Mouse (Mus musculus): ENCODE data around the gene Meis3. TPM values are rescaled to one million over a fixed set of nuclear protein-coding genes. Genes with fewer than 3 reads are reported as not detected.
A peak's percentile ranks its signal among the peaks of the same experiment; 100 is the strongest.

The Meis3 gene
- polyA plus RNA-seq, 1 experiment from 2014 or later = 9.6 TPM

- Histone ChIP-seq H3K9ac (ENCODE audit: low read length) (no peak overlapping the region), H3K27ac (replicated peaks; ENCODE audit: low read depth, low read length) (no peak overlapping the region), H3K36me3 (ENCODE audit: control insufficient read depth, insufficient read depth, low read length) (no peaks in the 10 kb centered on the region), H3K4me1 (ENCODE audit: control insufficient read depth, insufficient read depth, low read length) (peaks cover 12% of the 10 kb centered on the region), H3K4me3 (ENCODE audit: low read depth, low read length) (no peak overlapping the region), H3K9me3 (ENCODE audit: control insufficient read depth, low read length) (no peaks in the 10 kb centered on the region), H3K27me3 (ENCODE audit: control insufficient read depth, insufficient read depth, low read length) (peaks cover 18% of the 10 kb centered on the region; the same call in 1 of the 2 replicates), H3K4me2 (ENCODE audit: low read depth, severe bottlenecking) (no peak overlapping the region)
- ATAC-seq (ENCODE audit: insufficient number of reproducible peaks, low FRiP score, low TSS enrichment, low read depth) = no peak
- 14% methylated on average over 1 of the region's 1 CpGs for WGBS
- no peak for DNase-seq (ENCODE audit: low spot score)
Observed at GRCm38 (mm10) chr7:16172586-16173140, 2.2 kb upstream of the Meis3 start.

GRCm38 (mm10) chr7:16173146-16173545 is 1.7 kb upstream of the Meis3 start:
- DNase-seq (ENCODE audit: low spot score) (no peak), ATAC-seq (ENCODE audit: insufficient number of reproducible peaks, low FRiP score, low TSS enrichment, low read depth) (no peak)
- Histone ChIP-seq H3K4me1 (ENCODE audit: control insufficient read depth, insufficient read depth, low read length) (peaks cover 12% of the 10 kb centered on the region), H3K4me2 (ENCODE audit: low read depth, severe bottlenecking) (no peak overlapping the region), H3K4me3 (ENCODE audit: low read depth, low read length) (no peak overlapping the region), H3K9me3 (ENCODE audit: control insufficient read depth, low read length) (no peaks in the 10 kb centered on the region), H3K27me3 (ENCODE audit: control insufficient read depth, insufficient read depth, low read length) (peaks cover 18% of the 10 kb centered on the region; the same call in 1 of the 2 replicates), H3K9ac (ENCODE audit: low read length) (no peak overlapping the region), H3K36me3 (ENCODE audit: control insufficient read depth, insufficient read depth, low read length) (no peaks in the 10 kb centered on the region), H3K27ac (replicated peaks; ENCODE audit: low read depth, low read length) (no peak overlapping the region)
- WGBS = 2% methylated on average over 5 of the region's 5 CpGs

- Histone ChIP-seq H3K9ac (ENCODE audit: low read length) (peak overlapping the region; percentile 9; the same call in 1 of the 2 replicates), H3K27ac (replicated peaks; ENCODE audit: low read depth, low read length) (no peak overlapping the region), H3K36me3 (ENCODE audit: control insufficient read depth, insufficient read depth, low read length) (no peaks in the 10 kb centered on the region), H3K27me3 (ENCODE audit: control insufficient read depth, insufficient read depth, low read length) (peaks cover 18% of the 10 kb centered on the region; the same call in 1 of the 2 replicates), H3K9me3 (ENCODE audit: control insufficient read depth, low read length) (no peaks in the 10 kb centered on the region), H3K4me1 (ENCODE audit: control insufficient read depth, insufficient read depth, low read length) (peaks cover 12% of the 10 kb centered on the region), H3K4me2 (ENCODE audit: low read depth, severe bottlenecking) (peak overlapping the region; percentile 71), H3K4me3 (ENCODE audit: low read depth, low read length) (peak overlapping the region; percentile 34)
- no peak for ATAC-seq (ENCODE audit: insufficient number of reproducible peaks, low FRiP score, low TSS enrichment, low read depth)
- WGBS = 0% methylated on average over 10 of the region's 10 CpGs
- no peak for DNase-seq (ENCODE audit: low spot score)
Observed at GRCm38 (mm10) chr7:16175542-16175931, 647 bp downstream of the Meis3 start.

GRCm38 (mm10) chr7:16178114-16178513 is 3.2 kb downstream of the Meis3 start:
- ATAC-seq (ENCODE audit: insufficient number of reproducible peaks, low FRiP score, low TSS enrichment, low read depth) = no peak
- peaks cover 12% of the 10 kb centered on the region for H3K4me1 ChIP-seq (ENCODE audit: control insufficient read depth, insufficient read depth, low read length)
- no peak overlapping the region for H3K4me3 ChIP-seq (ENCODE audit: low read depth, low read length)
- peaks cover 18% of the 10 kb centered on the region; the same call in 1 of the 2 replicates for H3K27me3 ChIP-seq (ENCODE audit: control insufficient read depth, insufficient read depth, low read length)
- 68% methylated on average over 4 of the region's 4 CpGs for WGBS
- no peak for DNase-seq (ENCODE audit: low spot score)
- no peak overlapping the region for H3K27ac ChIP-seq (replicated peaks; ENCODE audit: low read depth, low read length)
- H3K9me3 ChIP-seq (ENCODE audit: control insufficient read depth, low read length) = no peaks in the 10 kb centered on the region
- H3K9ac ChIP-seq (ENCODE audit: low read length) = no peak overlapping the region
- H3K4me2 ChIP-seq (ENCODE audit: low read depth, severe bottlenecking) = no peak overlapping the region
- H3K36me3 ChIP-seq (ENCODE audit: control insufficient read depth, insufficient read depth, low read length) = no peaks in the 10 kb centered on the region

GRCm38 (mm10) chr7:16183663-16184062 is 8.8 kb downstream of the Meis3 start:
- Histone ChIP-seq H3K4me2 (ENCODE audit: low read depth, severe bottlenecking) (no peak overlapping the region), H3K4me1 (ENCODE audit: control insufficient read depth, insufficient read depth, low read length) (no peaks in the 10 kb centered on the region), H3K4me3 (ENCODE audit: low read depth, low read length) (no peak overlapping the region), H3K27me3 (ENCODE audit: control insufficient read depth, insufficient read depth, low read length) (no peaks in the 10 kb centered on the region), H3K36me3 (ENCODE audit: control insufficient read depth, insufficient read depth, low read length) (no peaks in the 10 kb centered on the region), H3K9ac (ENCODE audit: low read length) (no peak overlapping the region), H3K27ac (replicated peaks; ENCODE audit: low read depth, low read length) (no peak overlapping the region), H3K9me3 (ENCODE audit: control insufficient read depth, low read length) (no peaks in the 10 kb centered on the region)
- ATAC-seq (ENCODE audit: insufficient number of reproducible peaks, low FRiP score, low TSS enrichment, low read depth) (no peak), DNase-seq (ENCODE audit: low spot score) (peak; percentile 88)
- 23% methylated on average over 8 of the region's 8 CpGs for WGBS

- WGBS = 82% methylated on average over 8 of the region's 8 CpGs
- H3K27ac ChIP-seq (replicated peaks; ENCODE audit: low read depth, low read length) = no peak overlapping the region
- H3K4me3 ChIP-seq (ENCODE audit: low read depth, low read length) = no peak overlapping the region
- no peaks in the 10 kb centered on the region for H3K4me1 ChIP-seq (ENCODE audit: control insufficient read depth, insufficient read depth, low read length)
- no peak for DNase-seq (ENCODE audit: low spot score)
- H3K36me3 ChIP-seq (ENCODE audit: control insufficient read depth, insufficient read depth, low read length) = no peaks in the 10 kb centered on the region
- no peaks in the 10 kb centered on the region for H3K9me3 ChIP-seq (ENCODE audit: control insufficient read depth, low read length)
- H3K9ac ChIP-seq (ENCODE audit: low read length) = no peak overlapping the region
- ATAC-seq (ENCODE audit: insufficient number of reproducible peaks, low FRiP score, low TSS enrichment, low read depth) = no peak
- H3K4me2 ChIP-seq (ENCODE audit: low read depth, severe bottlenecking) = no peak overlapping the region
- H3K27me3 ChIP-seq (ENCODE audit: control insufficient read depth, insufficient read depth, low read length) = no peaks in the 10 kb centered on the region
Observed at GRCm38 (mm10) chr7:16187494-16187893, 12.6 kb downstream of the Meis3 start.

- Histone ChIP-seq H3K27me3 (ENCODE audit: control insufficient read depth, insufficient read depth, low read length) (no peaks in the 10 kb centered on the region), H3K9me3 (ENCODE audit: control insufficient read depth, low read length) (no peaks in the 10 kb centered on the region), H3K36me3 (ENCODE audit: control insufficient read depth, insufficient read depth, low read length) (no peaks in the 10 kb centered on the region), H3K4me3 (ENCODE audit: low read depth, low read length) (no peak overlapping the region), H3K27ac (replicated peaks; ENCODE audit: low read depth, low read length) (no peak overlapping the region), H3K4me1 (ENCODE audit: control insufficient read depth, insufficient read depth, low read length) (no peaks in the 10 kb centered on the region), H3K9ac (ENCODE audit: low read length) (no peak overlapping the region), H3K4me2 (ENCODE audit: low read depth, severe bottlenecking) (no peak overlapping the region)
- WGBS = 17% methylated on average over 5 of the region's 5 CpGs
- ATAC-seq (ENCODE audit: insufficient number of reproducible peaks, low FRiP score, low TSS enrichment, low read depth) = no peak
- peak; percentile 80 for DNase-seq (ENCODE audit: low spot score)
Observed at GRCm38 (mm10) chr7:16192315-16192714, 17.4 kb downstream of the Meis3 start.

- no peaks in the 10 kb centered on the region for H3K4me1 ChIP-seq (ENCODE audit: control insufficient read depth, insufficient read depth, low read length)
- H3K9ac ChIP-seq (ENCODE audit: low read length) = no peak overlapping the region
- DNase-seq (ENCODE audit: low spot score) = no peak
- no peaks in the 10 kb centered on the region for H3K27me3 ChIP-seq (ENCODE audit: control insufficient read depth, insufficient read depth, low read length)
- ATAC-seq (ENCODE audit: insufficient number of reproducible peaks, low FRiP score, low TSS enrichment, low read depth) = no peak
- no peaks in the 10 kb centered on the region for H3K9me3 ChIP-seq (ENCODE audit: control insufficient read depth, low read length)
- 58% methylated on average over 3 of the region's 3 CpGs for WGBS
- H3K4me2 ChIP-seq (ENCODE audit: low read depth, severe bottlenecking) = no peak overlapping the region
- H3K4me3 ChIP-seq (ENCODE audit: low read depth, low read length) = no peak overlapping the region
- peaks cover 8% of the 10 kb centered on the region; the same call in 1 of the 2 replicates for H3K36me3 ChIP-seq (ENCODE audit: control insufficient read depth, insufficient read depth, low read length)
- no peak overlapping the region for H3K27ac ChIP-seq (replicated peaks; ENCODE audit: low read depth, low read length)
Observed at GRCm38 (mm10) chr7:16193702-16194101, 18.8 kb downstream of the Meis3 start.

- Histone ChIP-seq H3K9ac (ENCODE audit: low read length) (no peak overlapping the region), H3K27ac (replicated peaks; ENCODE audit: low read depth, low read length) (no peak overlapping the region), H3K4me1 (ENCODE audit: control insufficient read depth, insufficient read depth, low read length) (no peaks in the 10 kb centered on the region), H3K4me3 (ENCODE audit: low read depth, low read length) (no peak overlapping the region), H3K36me3 (ENCODE audit: control insufficient read depth, insufficient read depth, low read length) (peaks cover 13% of the 10 kb centered on the region), H3K4me2 (ENCODE audit: low read depth, severe bottlenecking) (no peak overlapping the region), H3K27me3 (ENCODE audit: control insufficient read depth, insufficient read depth, low read length) (no peaks in the 10 kb centered on the region), H3K9me3 (ENCODE audit: control insufficient read depth, low read length) (no peaks in the 10 kb centered on the region)
- ATAC-seq (ENCODE audit: insufficient number of reproducible peaks, low FRiP score, low TSS enrichment, low read depth) = no peak
- WGBS = 46% methylated on average over 6 of the region's 6 CpGs
- no peak for DNase-seq (ENCODE audit: low spot score)
Observed at GRCm38 (mm10) chr7:16196616-16197015, 21.7 kb downstream of the Meis3 start.
